In the genomic region with DNA sequence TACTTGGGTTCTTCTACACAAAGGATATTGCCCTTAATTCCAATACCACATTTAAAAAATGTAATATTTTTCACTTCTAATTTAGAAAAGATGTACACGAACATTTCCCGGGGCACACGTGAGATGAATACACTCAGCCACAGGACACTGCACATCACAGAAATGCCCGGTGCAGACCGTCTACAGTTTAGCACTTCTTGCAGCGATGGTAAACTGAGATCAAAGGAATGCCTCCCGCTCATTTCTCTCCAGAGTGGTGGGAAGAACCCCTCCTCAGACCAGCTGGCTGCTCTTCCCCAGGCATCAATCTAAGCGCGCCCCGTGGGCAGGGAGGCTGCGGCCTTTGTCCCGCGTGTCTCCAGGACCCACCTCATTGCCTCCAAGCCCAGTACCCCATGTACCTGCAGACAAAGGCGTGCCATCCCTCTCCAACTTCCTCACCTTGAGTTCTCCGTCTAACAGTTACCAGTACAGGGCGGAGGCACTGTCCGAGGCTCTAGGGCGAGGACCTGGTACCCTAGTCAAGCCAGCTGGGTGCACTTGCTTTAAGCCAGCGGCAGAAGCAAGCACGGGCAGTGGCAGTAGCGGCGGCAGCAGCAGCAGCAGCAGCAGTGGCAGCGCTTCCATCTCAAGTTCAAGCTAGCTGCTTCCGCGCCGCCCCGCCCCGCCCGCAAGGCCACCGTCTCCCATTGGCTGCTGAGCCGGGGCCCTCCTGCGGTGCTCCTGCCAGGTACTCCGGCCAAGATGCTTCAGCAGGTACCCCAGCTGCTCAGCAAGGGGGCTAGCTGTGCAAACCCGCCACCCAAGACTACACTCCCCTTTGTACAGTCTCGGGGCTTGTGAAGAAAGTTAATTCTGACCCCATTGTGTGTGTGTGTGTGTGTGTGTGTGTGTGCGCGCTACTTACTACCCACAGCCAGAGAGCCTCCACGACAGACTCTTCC, we compare ENCODE assay signal across 8 mouse cellular contexts.
DNase-seq lines count a peak whose midpoint lies in the region; ATAC-seq and TF ChIP-seq lines count a peak whose summit lies in the region.

No protein-coding gene starts in this region.

- no peak for DNase-seq in layer of hippocampus, adult 2 months (ENCODE audit: low spot score in 2 of 2)
- no peak for DNase-seq in layer of hippocampus, adult 9-11 months
- DNase-seq in cerebellum, postnatal 14 days = peak; percentile 72 to 73
- DNase-seq in gastrocnemius, postnatal 25 days = peak; percentile 57
- DNase-seq in induced T-regulatory cell, adult 2 months (ENCODE audit: low read depth) = peak; percentile 60
- DNase-seq in liver, embryonic 13.5 days = no peak
- peak; percentile 76 for DNase-seq in neural tube, embryonic 11.5 days (ENCODE audit: low spot score)
- DNase-seq in thymus, postnatal 36 days = peak; percentile 49 to 57

- H3K9me3 ChIP-seq in liver, embryonic 13.5 days (replicated peaks) = no peaks in the 10 kb centered on the region
- H3K9me3 ChIP-seq in neural tube, embryonic 11.5 days (ENCODE audit: control insufficient read depth, low read length) = no peaks in the 10 kb centered on the region

- peak overlapping the region; percentile 52 for H3K27ac ChIP-seq in layer of hippocampus, adult 2 months
- H3K27ac ChIP-seq in liver, embryonic 13.5 days = no peak overlapping the region
- H3K27ac ChIP-seq in neural tube, embryonic 11.5 days (ENCODE audit: low read depth, low read length) = 0 out of 2 replicates have a peak overlapping the region, but pooled peaks have one; percentile 20

- H3K4me2 ChIP-seq in liver, embryonic 13.5 days = peak overlapping the region; percentile 61
- peak overlapping the region; percentile 90 for H3K4me2 ChIP-seq in neural tube, embryonic 11.5 days (ENCODE audit: low read depth)

- 8% methylated on average over 38 of the region's 38 CpGs for WGBS in liver, embryonic 13.5 days (ENCODE audit: insufficient replicate concordance)
- WGBS in neural tube, embryonic 11.5 days = 2% methylated on average over 38 of the region's 38 CpGs

- TF ChIP-seq CTCF in layer of hippocampus, adult 2 months (conservative IDR thresholded peaks at IDR 0.05) = no peak

- no peaks in the 10 kb centered on the region for H3K36me3 ChIP-seq in liver, embryonic 13.5 days
- no peaks in the 10 kb centered on the region for H3K36me3 ChIP-seq in neural tube, embryonic 11.5 days (ENCODE audit: control insufficient read depth, insufficient read depth, low read length)

- peaks cover 34% of the 10 kb centered on the region for H3K27me3 ChIP-seq in liver, embryonic 13.5 days
- H3K27me3 ChIP-seq in neural tube, embryonic 11.5 days (ENCODE audit: control insufficient read depth, insufficient read depth, low read length) = no peaks in the 10 kb centered on the region

- peak overlapping the region; percentile 49 for H3K4me3 ChIP-seq in layer of hippocampus, adult 2 months
- H3K4me3 ChIP-seq in liver, embryonic 13.5 days (replicated peaks) = peak overlapping the region; percentile 32
- peak overlapping the region; percentile 39 for H3K4me3 ChIP-seq in neural tube, embryonic 11.5 days (ENCODE audit: low read depth, low read length)

- no peak overlapping the region for H3K9ac ChIP-seq in liver, embryonic 13.5 days
- peak overlapping the region; percentile 71 for H3K9ac ChIP-seq in neural tube, embryonic 11.5 days (ENCODE audit: low read length)

- ATAC-seq in liver, embryonic 13.5 days (ENCODE audit: low read depth) = no peak
- peak; percentile 66 for ATAC-seq in neural tube, embryonic 11.5 days (ENCODE audit: insufficient read depth, low FRiP score, low TSS enrichment)

- peaks cover 10% of the 10 kb centered on the region; the same call in 1 of the 2 replicates for H3K4me1 ChIP-seq in liver, embryonic 13.5 days (replicated peaks)
- H3K4me1 ChIP-seq in neural tube, embryonic 11.5 days (ENCODE audit: control insufficient read depth, insufficient read depth, low read length) = peaks cover 17% of the 10 kb centered on the region

Comparison
In these comparisons a context has a peak if more than half of its experiments do, and no peak if none do; other contexts are left out.
1. DNase-seq: peak in cerebellum, postnatal 14 days (2 of 2), gastrocnemius, postnatal 25 days (single experiment), induced T-regulatory cell, adult 2 months (single experiment), neural tube, embryonic 11.5 days (single experiment) and thymus, postnatal 36 days (2 of 2); none in layer of hippocampus, adult 2 months (0 of 2), layer of hippocampus, adult 9-11 months (single experiment) and liver, embryonic 13.5 days (single experiment).
2. Peak in every context shown above with its lines, with median percentiles within 50 percentile points of each other: H3K4me3 ChIP-seq.